Mouse (Mus musculus) gastrocnemius, postnatal 36 days (tissue): ENCODE data around the gene Cox10. TPM values are rescaled to one million over a fixed set of nuclear protein-coding genes. Genes with fewer than 3 reads are reported as not detected.

Experiments
- DNase-seq, 2 experiments: peaks; one replicate each; pipeline ENCODE4 v3.0.0; 2022
- intact Hi-C: fragments of 180-260 bp; cut with DNase I; formaldehyde crosslinking; loops from one replicate; pipeline ENCODE4 v1.15.1; 2025
- total RNA-seq, 2 experiments: library from RNA; stranded (reverse); gene quantifications; 2 replicates each; pipeline ENCODE4 v1.2.3; 2021

Cox10 gene
- total RNA-seq, 2 experiments from 2014 or later: 39.7 to 41.2 TPM

DNA sequence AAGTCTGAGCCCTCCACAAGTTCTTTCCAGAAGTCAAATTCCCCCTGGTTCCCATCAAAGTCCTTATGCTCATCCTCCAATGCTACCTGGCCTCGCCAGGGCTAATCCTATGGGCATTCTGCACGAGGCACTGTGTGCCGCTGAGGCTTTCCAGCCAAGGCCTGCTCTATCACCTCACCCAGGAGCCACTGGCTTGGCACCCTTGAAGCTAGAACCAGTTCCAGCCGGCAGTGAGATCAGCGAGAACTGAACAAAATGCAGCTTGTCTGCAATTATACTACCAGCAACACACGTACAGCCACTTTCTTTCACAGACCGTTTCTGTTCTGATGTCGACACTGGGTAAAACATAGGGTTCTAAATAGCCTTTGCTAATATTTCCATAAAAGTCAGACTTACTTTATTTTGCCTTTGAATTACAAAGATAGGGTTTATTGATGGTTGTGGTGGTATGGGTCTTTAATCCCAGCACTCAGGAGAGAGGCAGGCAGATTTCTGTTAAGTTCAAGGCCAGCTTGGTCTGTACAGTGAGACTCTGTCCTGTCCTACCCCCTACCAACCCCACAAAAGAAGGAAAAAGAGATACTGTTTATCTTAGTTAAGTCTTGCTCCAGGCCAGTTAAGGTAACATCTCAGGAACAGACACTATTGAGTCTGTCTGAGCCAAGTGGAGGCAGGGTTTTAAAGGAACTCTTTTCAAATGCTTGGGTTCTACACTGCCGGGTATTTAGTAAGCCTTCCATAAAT lies 111.5 kb downstream of the Cox10 start:
- intact Hi-C loops: no loop called here
- no peak for DNase-seq

DNA sequence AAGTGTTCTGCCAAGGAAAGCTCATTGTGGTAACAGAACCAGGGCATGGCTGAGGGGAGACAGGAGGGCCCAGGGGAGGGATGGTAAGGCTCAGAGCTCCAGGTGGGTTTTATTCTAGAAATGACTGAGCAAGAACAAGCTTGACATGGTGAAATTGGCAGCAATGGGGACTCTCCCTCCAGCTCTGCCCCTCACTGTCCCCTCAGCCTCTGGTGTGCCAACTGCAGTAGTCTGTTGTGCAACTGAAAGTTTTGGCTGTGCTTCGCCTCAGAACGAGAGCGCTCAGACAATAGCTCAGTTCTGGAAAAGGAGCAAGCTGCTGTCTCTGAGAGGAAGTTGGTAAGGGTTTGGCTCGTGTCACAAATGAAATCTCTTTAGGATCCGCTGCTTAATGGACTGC lies 113.8 kb downstream of the Cox10 start:
- DNase-seq: no peak
- intact Hi-C loops: no loop called here

DNA sequence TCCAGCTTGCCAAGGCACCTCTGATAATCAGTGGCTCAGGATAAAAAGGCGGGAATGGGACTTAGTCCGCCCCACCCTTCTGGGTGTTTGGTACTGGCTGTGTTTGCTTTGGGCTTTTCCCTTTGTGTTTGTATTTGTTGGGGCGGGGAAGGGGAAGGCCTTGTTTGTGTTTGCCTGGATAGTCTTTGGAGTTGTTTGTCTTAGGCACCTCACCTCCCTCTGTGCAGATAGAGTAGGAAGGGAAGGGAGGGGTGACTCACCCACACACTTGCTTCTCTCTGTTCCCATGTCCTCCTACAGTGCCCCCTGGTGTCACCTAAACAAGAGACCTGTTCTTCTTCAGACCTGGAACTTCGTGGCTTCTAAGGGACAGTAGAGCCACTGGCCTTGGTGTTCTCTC lies 122.1 kb downstream of the Cox10 start:
- intact Hi-C loops: no loop called here
- no peak for DNase-seq

GRCm38 (mm10) chr11:63956748-63957147 lies 122.5 kb downstream of the Cox10 start:
- DNase-seq: no peak
- intact Hi-C loops: no loop called here

DNA sequence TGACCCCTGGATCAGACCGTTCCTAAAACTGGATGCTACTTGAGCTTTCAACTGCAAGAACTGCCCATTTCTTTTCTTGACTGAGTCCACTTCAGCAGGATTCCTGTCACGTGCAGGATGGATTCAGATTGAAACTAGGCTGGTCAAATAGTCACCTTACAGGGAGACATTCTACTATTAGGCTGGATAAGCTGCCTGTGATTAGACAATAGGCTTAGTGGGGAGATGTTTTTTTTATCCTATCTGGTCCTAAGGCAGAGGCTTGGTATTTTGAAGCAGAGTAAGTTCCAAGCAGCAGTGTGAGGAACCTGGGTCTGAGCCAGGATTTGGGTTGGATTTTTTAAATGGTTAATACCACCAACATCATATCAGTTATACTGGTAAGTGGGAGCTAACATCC lies 125.4 kb downstream of the Cox10 start:
- no peak for DNase-seq
- intact Hi-C loops: no loop called here

DNA sequence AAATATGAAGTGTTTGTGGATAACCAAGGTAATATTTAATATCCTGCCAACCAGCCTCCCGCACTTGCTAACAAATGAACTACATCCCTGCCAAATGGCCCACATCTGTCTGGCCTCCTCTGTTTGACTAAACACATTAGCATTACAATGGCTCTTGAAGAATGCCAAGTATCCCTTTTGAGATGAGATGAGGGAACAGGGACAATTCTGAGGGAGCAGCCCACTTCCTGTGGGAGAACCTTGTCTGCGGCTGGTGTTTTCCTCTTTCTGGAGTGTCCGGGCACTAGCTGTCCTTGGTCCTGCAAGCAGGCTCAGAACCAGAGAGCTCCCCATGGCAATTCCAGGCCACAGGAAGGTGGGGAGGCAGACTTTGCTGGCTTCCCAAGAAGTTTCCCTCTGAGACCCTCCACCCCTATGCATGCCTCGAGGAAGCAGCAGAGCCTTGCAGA lies 126.5 kb downstream of the Cox10 start:
- DNase-seq: no peak
- intact Hi-C loops: no loop called here

GRCm38 (mm10) chr11:63951831-63952631 lies 127.2 kb downstream of the Cox10 start:
- intact Hi-C loops: no loop called here
- peak; percentile 47 to 50 for DNase-seq

- DNase-seq: no peak
- intact Hi-C loops: no loop called here
These were observed 130.9 kb downstream of the Cox10 start for GRCm38 (mm10) chr11:63948371-63948770.

DNA sequence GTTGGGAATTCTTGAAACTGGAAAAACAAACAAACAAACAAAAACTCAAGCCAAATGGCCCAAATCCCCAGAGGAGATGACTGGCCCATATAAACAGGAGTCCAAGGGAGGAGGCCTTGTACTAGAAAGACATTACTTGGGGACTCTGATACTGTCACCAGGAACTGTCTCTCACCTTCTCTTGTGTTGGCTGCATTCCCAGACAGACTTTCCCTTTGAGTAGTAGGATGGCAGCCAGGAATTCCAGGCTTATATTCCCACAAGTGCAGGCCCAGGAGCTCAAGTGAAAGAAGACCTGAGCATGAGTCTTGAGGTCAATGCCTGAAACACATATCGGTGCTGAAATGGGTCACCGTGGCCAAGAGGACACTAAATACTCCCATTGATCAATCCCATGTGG lies 132.2 kb downstream of the Cox10 start:
- intact Hi-C loops: no loop called here
- no peak for DNase-seq

- DNase-seq: no peak
- intact Hi-C loops: no loop called here
These were observed 135.3 kb downstream of the Cox10 start for GRCm38 (mm10) chr11:63943947-63944346.

GRCm38 (mm10) chr11:63943268-63943890 lies 135.9 kb downstream of the Cox10 start:
- intact Hi-C loops: no loop called here
- no peak for DNase-seq

DNA sequence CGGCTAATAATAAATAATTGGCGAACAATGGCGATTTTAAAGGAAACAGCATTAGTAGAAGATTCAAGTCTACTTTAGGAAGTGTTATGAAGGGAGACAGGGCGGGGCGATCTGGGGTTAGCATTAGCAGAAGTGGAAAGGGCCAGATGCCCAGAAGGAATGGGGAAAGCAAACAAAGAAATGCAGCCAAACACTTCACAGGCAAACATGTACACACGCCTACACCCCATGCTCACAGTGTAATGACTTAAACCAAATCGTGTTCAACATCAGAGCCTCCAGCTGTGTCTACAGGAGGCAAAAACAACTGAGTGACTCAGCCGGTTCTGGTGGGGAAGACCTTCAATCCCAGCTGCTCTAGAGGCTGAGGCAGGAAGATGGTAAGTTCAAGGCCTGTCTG lies 137.1 kb downstream of the Cox10 start:
- DNase-seq: no peak
- intact Hi-C loops: no loop called here

DNA sequence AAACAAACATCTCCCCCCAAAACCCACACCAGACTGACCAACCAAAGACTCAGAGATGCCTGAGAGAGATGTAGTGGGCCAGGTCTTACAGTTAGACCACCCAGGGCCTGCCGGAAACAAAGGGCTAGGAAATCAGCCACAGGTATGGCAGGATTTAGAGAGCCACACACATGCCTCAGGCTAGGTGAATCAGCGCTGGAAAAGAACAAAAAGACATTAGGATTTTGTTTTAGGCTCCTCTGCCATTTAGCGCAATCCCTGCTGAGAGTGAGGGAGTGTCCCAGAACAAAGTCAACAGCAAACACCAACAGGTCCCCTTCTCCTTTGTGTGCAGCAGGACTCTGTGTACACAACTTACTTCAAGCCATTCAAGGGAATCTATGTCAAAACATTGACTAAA lies 142.6 kb downstream of the Cox10 start:
- intact Hi-C loops: no loop called here
- no peak for DNase-seq

DNA sequence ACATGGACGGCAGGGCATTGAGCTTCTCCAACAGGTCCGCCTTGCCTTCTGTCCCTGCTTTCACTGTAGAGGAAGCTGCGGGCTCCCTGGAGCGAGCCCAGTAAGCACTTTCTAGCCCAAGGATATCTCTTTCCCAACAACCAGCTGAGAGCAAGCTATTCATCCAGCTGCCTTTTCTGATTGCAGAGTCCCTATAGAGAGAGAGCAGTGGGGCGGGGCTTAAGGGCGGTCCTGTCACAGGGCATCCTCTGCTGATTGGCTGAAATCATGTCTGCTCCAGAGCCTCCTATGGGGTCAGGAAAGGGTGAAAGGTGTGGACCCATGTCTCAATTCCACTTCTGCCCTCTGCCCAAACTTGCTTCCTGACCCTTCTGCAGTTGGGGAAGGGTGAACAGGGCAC lies 152.4 kb downstream of the Cox10 start:
- intact Hi-C loops: loop anchor here (10.0 kb wide), 2 partner anchors 298 to 1048 kb away; partner anchors contain the start of gene Elac2
- DNase-seq: no peak

- intact Hi-C loops: loop anchor here (10.0 kb wide), 2 partner anchors 300 to 1050 kb away; partner anchors contain the start of gene Elac2
These were observed 154.1 kb downstream of the Cox10 start for GRCm38 (mm10) chr11:63925161-63925582.

DNA sequence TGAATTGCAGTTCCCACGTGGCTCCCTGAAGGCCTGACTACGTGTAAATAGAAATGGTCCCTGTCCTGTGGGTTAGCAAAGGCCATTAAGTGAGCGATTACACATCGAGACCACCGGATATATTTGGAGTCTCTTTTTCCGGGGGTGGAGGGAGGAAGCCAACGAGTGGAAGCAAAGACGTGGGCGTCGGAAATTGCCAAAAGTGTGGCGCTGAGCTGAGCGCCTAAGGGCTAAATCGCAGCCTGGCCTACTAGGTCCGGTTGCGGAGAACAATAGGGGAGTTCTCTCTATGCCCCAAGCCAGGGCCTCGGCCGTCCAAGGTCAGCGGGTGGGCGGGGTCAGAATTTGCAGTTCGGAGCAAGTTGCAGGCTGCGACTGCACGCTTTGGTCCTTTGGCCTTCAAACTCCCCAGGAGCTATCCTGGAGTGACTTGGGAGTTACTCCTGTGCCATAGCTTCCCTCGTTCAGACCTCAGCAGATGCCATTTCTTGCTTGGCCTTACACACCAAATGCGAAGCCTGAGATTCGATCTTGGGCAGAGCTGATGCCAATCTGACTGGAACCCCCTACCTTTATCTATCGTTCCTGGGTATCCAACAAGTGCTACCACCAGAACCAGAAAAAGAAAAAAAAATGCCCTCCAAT lies 154.9 kb downstream of the Cox10 start:
- DNase-seq: no peak
- intact Hi-C loops: loop anchor here (5.0 to 10.0 kb wide), 3 partner anchors 153 to 1050 kb away; partner anchors contain the start of genes Cox10 and Elac2

More at GRCm38 (mm10) chr11:63925161-63925582, 154.1 kb downstream of the Cox10 start:
- DNase-seq: peak; percentile 73 to 75

DNA sequence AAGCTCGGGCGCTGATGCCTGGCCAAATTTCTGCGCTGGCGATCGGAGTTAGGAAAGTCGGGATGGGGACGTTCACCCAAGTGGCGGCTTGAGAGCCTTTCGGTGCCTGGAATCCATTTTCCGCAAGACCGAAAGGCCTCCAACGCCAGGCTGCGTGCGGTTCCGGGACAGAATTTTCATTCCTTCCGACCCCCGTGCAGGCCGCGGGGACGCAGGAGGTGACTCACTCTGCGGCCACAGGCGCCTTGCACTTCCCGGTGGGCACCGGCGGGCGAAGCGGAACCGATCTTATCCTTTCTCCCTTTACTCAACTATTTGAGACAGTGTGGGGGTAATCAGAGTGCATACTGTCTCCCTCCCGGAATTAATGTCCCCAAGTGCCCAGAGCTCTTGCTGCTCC lies 155.9 kb downstream of the Cox10 start:
- DNase-seq: no peak
- intact Hi-C loops: loop anchor here (2.0 to 10.0 kb wide), 4 partner anchors 154 to 1051 kb away; partner anchors contain the start of genes Cox10 and Elac2

DNA sequence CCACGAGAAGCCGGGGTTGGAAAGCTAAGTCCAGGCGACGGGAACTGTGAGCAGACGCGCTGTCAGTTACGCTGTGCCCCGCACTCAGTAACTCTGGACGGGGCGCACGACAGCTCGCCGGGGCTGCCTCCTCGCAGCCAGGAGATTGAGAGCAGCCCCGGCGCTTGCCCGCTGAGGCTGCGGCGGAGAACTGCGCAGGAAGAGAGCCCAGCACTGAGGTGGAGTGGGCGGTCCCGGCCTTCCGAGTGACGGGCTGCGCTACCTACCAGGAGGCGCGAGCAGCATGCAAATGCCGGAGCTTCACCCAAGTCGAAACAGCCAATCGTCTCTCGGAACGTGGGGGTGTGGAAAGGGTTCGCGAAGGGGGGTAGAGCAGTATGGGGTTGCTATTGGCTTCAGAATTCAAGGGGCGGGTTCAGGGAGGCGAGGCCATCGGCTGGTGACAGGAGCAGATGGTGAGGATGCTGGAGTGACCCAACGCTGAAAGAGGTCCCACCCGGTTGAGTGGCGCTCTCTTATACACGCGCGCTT lies 157.1 kb downstream of the Cox10 start, which contains the start of gene Hs3st3b1:
Gene Hs3st3b1 (minus strand): TSS at position 200 of the 531 bp plus-strand sequence.
- intact Hi-C loops: loop anchor here (2.0 to 10.0 kb wide), 4 partner anchors 155 to 1053 kb away; partner anchors contain the start of genes Cox10 and Elac2
- peak; percentile 85 to 88 for DNase-seq

- DNase-seq: peak in 1 of 2 experiments; percentile 29
These were observed 158.0 kb downstream of the Cox10 start for GRCm38 (mm10) chr11:63921044-63921951.

More at GRCm38 (mm10) chr11:63921044-63921951, 158.0 kb downstream of the Cox10 start:
- intact Hi-C loops: loop anchor here (5.0 to 10.0 kb wide), 3 partner anchors 156 to 1054 kb away; partner anchors contain the start of genes Cox10 and Elac2
